Mouse (Mus musculus): ENCODE results near the gene Aars2. TPM values are rescaled to one million over a fixed set of nuclear protein-coding genes. Genes with fewer than 3 reads are reported as not detected.
A peak's percentile ranks its signal among the peaks of the same experiment; 100 is the strongest.

Aars2 gene
- polyA plus RNA-seq, 1 experiment from 2014 or later: 25.4 TPM

DNA sequence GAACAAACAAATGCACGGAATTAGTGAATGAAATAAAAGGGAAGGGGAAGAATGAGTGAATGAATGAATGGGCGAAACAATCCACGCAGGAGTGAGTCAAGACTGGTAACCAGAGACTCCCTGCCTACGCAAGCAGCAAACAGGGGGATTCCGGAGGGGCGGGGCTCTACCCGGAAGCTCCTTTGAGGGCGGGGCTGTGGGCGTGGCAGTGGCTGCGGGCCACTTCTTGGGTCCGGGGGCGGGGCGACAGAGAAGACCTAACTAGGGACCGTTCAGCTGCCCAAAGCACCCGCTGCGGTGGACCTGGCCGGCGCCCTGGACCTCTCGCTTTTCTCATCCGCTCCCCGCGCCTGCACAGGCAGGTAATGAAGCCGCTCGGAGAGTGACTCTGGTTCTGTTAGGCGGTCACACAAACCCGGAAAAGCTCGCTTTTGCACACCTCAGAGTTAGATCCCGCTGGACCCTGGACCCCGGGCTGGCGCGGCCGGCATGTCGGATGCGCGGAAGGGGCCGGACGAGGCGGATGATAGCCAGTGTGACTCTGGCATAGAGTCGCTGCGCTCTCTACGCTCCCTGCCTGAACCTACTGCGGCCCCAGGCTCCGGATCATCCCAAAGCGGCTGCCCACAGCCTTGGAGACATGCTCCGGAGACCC is 48.9 kb downstream of the Aars2 start, which contains the start of gene Nfkbie:
TSS of gene Nfkbie (plus strand) at position 252 of the 655 bp plus-strand sequence.
- Histone ChIP-seq H3K27ac (no peak within 1 kb of the TSS), H3K4me1 (peaks cover 26% of the 10 kb centered on the region), H3K4me3 (peak within 1 kb of the TSS; percentile 55), H3K27me3 (replicated peaks) (peaks cover 12% of the 10 kb centered on the region), H3K9ac (peak within 1 kb of the TSS; percentile 61), H3K9me3 (no peaks in the 10 kb centered on the region), H3K4me2 (replicated peaks) (peak within 1 kb of the TSS; percentile 96), H3K36me3 (no peaks in the 10 kb centered on the region)
- peak; percentile 72 for ATAC-seq (ENCODE audit: low FRiP score, low read depth)
- WGBS: under 1% methylated on average over 45 of the region's 45 CpGs

DNA sequence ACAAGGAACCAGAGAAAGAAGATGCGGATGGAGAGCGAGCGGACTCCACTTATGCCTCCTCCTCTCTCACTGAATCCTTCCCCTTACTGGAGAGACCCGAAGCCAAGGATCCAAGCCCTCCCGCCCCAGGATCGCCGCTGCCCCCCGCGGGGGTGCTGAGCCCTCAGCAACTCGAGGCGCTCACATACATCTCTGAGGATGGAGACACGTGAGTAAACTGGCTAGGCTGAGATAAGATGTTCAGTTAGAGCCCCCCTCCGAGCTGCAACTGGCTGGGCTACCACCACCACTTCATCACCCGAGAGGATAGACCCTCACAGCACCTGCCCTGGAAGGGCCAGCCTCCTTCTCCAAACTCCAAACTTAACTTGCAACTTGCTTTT is 49.5 kb downstream of the Aars2 start:
- H3K9me3 ChIP-seq: no peaks in the 10 kb centered on the region
- H3K4me1 ChIP-seq: peaks cover 24% of the 10 kb centered on the region
- ATAC-seq (ENCODE audit: low FRiP score, low read depth): no peak
- WGBS: 4% methylated on average over 14 of the region's 14 CpGs
- peak overlapping the region; percentile 96 for H3K4me2 ChIP-seq (replicated peaks)
- peak overlapping the region; percentile 55 for H3K4me3 ChIP-seq
- H3K9ac ChIP-seq: peak overlapping the region; percentile 61
- H3K27me3 ChIP-seq (replicated peaks): peaks cover 12% of the 10 kb centered on the region
- H3K27ac ChIP-seq: no peak overlapping the region
- H3K36me3 ChIP-seq: no peaks in the 10 kb centered on the region

DNA sequence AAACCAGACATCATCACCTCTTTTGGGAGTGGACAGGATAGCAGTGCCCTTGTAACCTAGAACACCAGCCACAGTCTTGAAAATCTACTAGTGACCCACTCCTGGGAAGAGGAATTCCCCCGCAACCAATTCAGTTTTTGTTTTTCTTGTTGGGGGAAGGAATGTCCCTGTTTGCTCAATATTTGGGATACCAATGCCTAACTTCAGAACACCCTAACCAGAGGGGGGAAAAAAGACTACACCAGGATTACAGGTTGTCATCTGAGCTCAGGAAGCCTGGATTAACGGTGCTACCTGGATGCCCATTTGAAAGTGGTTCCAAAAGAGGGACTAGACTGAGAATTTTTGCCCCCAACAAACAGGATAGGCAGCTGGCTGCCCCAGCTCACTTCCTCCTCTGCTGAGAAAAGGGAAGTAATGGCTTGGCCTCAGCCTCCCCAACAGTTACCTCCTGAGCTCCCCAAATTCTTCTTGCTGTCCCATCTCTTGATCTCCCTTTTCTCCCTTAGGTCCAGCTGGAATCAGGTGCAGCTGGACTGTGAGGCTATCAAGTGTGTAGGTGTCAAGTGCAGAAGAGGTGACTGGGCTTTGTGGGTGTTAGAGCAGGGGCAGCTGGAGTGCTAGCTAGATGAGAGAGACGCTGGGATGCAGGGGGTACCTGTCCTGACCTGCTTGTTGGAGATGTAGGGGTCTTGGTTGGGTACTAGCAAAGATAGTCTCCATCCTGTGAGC is 50.0 kb downstream of the Aars2 start:
- H3K9ac ChIP-seq: peak overlapping the region; percentile 61; the same call in 1 of the 2 replicates
- no peaks in the 10 kb centered on the region for H3K36me3 ChIP-seq
- peaks cover 20% of the 10 kb centered on the region for H3K4me1 ChIP-seq
- no peaks in the 10 kb centered on the region for H3K9me3 ChIP-seq
- H3K4me3 ChIP-seq: peak overlapping the region; percentile 55
- WGBS: 63% methylated on average over 3 of the region's 3 CpGs
- H3K27me3 ChIP-seq (replicated peaks): peaks cover 12% of the 10 kb centered on the region
- ATAC-seq (ENCODE audit: low FRiP score, low read depth): no peak
- H3K4me2 ChIP-seq (replicated peaks): peak overlapping the region; percentile 96
- no peak overlapping the region for H3K27ac ChIP-seq

DNA sequence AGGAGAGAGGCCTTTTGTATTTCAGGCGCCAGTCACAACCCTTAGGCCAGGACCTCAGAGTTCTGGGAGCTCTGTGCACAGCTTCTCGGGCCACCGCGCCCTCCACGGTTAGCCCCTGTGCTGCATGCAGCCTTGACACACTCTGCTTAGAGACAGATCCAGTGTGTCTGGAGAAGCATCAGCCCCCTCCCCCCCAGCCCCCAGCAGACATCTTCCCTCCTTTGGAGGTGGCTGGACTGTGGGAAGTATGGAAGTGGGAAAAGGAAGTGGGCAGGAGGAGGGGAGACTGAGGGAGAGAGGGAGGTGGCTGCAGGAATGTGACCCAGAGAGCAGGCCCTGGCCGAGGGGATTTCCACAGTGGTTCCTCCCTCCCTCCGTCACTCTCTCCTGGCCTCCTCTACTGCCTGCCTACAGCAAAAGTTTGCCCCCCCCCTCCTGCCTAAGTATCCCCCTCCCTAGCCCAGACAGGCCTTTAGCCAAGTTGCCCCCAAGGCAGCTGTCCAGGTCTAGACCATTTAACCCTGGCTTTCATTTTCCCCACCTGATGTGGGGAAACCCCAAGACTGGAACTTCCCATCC is 50.7 kb downstream of the Aars2 start:
- peaks cover 12% of the 10 kb centered on the region for H3K27me3 ChIP-seq (replicated peaks)
- no peaks in the 10 kb centered on the region for H3K36me3 ChIP-seq
- H3K27ac ChIP-seq: no peak overlapping the region
- 73% methylated on average over 7 of the region's 7 CpGs for WGBS
- 0 out of 2 replicates have a peak overlapping the region, but pooled peaks have one; percentile 21 for H3K9ac ChIP-seq
- H3K4me3 ChIP-seq: no peak overlapping the region
- peak overlapping the region; percentile 96; the same call in 1 of the 2 replicates for H3K4me2 ChIP-seq (replicated peaks)
- H3K9me3 ChIP-seq: no peaks in the 10 kb centered on the region
- H3K4me1 ChIP-seq: peaks cover 17% of the 10 kb centered on the region
- ATAC-seq (ENCODE audit: low FRiP score, low read depth): no peak

DNA sequence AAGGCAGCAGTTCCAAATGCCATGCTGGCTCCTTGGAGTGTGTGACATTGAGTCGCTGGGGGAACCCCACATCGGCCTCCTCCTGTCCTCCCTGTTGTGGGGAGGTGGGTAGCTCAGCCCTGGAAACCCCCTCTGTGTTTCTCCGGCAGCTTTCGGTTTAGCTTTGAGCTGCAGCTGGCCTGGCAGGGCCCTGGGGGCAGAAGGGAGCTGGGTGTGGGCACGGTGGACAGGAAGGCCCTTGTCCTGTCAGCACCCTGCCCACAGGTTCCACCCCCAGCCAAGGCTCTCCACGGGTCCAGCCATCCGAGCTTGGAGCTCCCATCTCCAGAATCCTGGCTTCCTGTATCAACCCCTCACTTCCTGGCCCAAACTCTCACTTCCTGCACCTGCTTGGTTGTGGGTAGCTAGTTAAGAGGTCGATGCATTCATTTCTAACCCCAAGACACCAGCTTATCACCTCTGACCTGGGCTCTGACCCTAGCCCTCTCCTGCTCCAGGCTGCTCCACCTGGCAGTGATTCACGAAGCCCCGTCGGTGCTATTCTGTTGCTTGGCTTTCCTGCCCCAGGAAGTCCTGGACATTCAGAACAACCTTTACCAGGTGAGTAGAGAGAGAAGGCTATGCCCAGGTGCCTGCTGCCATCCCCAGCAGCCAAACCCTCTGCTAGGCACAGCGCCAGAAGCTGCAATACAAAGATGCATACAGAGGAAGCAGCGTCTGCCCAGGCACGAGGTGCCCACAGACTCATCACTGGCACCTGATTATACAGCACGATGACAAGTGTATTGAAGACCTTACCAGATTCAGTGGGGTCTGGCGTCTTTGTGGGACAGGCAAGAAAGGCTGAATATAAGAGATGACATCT is 51.6 kb downstream of the Aars2 start:
- H3K27ac ChIP-seq: no peak overlapping the region
- no peak for ATAC-seq (ENCODE audit: low FRiP score, low read depth)
- H3K27me3 ChIP-seq (replicated peaks): peaks cover 12% of the 10 kb centered on the region
- H3K4me1 ChIP-seq: peaks cover 17% of the 10 kb centered on the region
- H3K36me3 ChIP-seq: no peaks in the 10 kb centered on the region
- no peak overlapping the region for H3K4me3 ChIP-seq
- WGBS: 77% methylated on average over 16 of the region's 16 CpGs
- no peak overlapping the region; the same call in 1 of the 2 replicates for H3K4me2 ChIP-seq (replicated peaks)
- no peaks in the 10 kb centered on the region for H3K9me3 ChIP-seq
- no peak overlapping the region for H3K9ac ChIP-seq

DNA sequence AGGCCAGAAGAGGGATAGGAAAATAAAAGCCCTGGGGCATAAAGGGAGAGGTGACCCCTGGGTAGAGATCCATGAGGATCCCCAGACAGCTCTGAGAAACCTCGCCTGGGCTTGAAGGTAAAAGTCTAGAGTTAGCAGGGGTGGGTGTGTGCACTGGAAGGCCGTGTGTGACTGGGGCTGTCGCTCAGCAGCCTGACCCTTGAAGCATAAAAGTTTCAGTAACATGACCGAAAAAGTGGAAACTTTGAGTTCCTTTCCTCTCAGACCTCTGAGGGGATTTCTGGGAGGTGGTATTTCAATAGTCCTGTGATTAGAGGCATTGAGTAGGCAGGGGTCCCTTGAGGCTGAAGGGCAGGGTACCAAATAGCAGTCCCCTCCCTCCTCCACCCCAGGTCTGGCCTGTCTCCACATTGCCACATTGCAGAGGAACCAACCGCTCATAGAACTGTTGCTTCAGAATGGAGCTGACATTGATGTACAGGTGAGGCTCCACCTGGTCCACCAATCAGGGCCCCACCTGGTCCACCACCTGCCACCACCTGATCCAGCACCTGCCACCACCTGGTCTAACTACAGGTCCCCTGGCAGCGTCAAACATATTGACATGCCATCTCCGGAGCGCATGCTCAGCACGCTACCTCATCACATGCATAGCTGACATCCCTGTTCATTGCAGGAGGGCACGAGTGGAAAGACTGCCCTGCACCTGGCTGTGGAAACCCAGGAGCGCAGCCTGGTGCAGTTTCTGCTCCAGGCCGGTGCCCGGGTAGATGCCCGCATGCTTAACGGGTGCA is 53.3 kb downstream of the Aars2 start:
- H3K9ac ChIP-seq: no peak overlapping the region
- WGBS: 88% methylated on average over 15 of the region's 15 CpGs
- H3K4me1 ChIP-seq: peaks cover 26% of the 10 kb centered on the region
- ATAC-seq (ENCODE audit: low FRiP score, low read depth): no peak
- no peak overlapping the region for H3K4me3 ChIP-seq
- H3K4me2 ChIP-seq (replicated peaks): no peak overlapping the region
- H3K27ac ChIP-seq: no peak overlapping the region
- H3K36me3 ChIP-seq: no peaks in the 10 kb centered on the region
- H3K27me3 ChIP-seq (replicated peaks): peaks cover 12% of the 10 kb centered on the region
- no peaks in the 10 kb centered on the region for H3K9me3 ChIP-seq

DNA sequence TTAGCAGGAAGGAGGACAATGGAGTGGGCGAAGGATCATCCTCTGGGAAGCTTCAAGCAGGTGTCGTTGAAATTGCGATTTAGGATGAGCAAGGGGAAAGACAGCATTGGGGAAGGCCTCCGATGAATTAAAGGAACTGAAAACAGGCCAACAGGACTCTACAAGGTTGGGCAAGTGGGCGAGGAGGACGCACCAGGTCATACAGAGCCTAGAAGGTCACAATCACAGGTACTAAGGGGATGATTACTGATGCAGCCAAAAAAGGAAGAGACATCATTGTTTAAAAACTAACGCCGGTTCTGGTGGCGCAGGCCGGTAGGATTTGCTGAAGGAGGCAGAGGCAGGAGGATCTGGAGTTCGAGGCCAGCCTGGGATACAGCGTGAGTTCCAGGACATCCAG is 56.6 kb downstream of the Aars2 start:
- Histone ChIP-seq H3K36me3 (peaks cover 27% of the 10 kb centered on the region), H3K27me3 (replicated peaks) (no peaks in the 10 kb centered on the region), H3K4me1 (peaks cover 25% of the 10 kb centered on the region), H3K27ac (no peak overlapping the region), H3K9ac (no peak overlapping the region), H3K4me2 (replicated peaks) (peak overlapping the region; percentile 95; the same call in 1 of the 2 replicates), H3K4me3 (no peak overlapping the region), H3K9me3 (no peaks in the 10 kb centered on the region)
- WGBS: 81% methylated on average over 12 of the region's 12 CpGs
- no peak for ATAC-seq (ENCODE audit: low FRiP score, low read depth)

DNA sequence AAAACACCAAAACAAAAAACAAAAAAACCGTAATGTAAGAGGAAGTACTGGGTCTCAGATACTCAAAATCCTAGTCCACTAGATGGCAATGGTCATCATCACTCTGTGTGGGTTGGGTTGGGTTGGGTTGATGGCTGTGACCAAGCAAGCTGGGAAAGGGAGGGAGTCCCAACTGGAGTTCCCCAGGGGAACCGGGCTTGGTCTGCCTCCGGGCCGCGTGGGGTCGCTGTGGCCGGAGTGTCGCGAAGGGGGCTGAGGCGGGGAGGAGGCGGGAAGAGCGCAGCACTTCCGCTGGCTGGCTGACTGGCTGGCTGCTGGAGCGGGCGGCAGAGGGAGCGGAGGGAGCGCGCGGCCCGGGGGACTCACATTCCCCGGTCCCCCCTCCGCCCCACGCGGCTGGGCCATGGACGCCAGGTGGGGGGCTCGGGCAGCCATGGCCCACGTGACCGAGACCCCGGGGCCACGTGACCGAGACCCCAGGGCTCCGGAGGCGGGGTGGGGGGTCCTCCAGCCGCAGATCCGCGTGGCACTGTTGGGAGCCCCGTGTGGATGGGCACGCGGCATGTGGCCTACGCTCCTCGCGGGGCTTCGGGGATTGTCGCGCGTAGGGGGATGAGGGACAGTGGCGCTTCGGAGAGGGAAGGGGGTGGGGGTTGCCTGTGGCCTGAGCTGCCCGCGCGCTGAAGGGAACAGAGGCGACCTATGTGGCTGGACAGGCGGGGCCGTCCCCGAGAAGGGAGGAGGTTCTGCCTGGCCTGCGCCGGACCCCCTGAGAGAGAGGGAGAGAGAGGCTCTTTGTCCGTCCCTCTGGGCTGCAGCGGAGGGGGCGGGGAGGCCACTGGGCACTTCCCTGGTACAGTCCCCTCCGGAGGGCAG is 57.3 kb downstream of the Aars2 start, which contains the start of gene Slc35b2:
TSS of gene Slc35b2 (plus strand) at position 220 of the 876 bp plus-strand sequence.
- no peaks in the 10 kb centered on the region for H3K9me3 ChIP-seq
- peak within 1 kb of the TSS; percentile 89 for H3K9ac ChIP-seq
- peaks cover 34% of the 10 kb centered on the region for H3K36me3 ChIP-seq
- H3K4me2 ChIP-seq (replicated peaks): peak within 1 kb of the TSS; percentile 95
- H3K27ac ChIP-seq: peak within 1 kb of the TSS; percentile 76
- H3K4me1 ChIP-seq: peaks cover 29% of the 10 kb centered on the region
- 1% methylated on average over 59 of the region's 61 CpGs for WGBS
- ATAC-seq (ENCODE audit: low FRiP score, low read depth): peak; percentile 88
- H3K4me3 ChIP-seq: peak within 1 kb of the TSS; percentile 79
- H3K27me3 ChIP-seq (replicated peaks): no peaks in the 10 kb centered on the region

DNA sequence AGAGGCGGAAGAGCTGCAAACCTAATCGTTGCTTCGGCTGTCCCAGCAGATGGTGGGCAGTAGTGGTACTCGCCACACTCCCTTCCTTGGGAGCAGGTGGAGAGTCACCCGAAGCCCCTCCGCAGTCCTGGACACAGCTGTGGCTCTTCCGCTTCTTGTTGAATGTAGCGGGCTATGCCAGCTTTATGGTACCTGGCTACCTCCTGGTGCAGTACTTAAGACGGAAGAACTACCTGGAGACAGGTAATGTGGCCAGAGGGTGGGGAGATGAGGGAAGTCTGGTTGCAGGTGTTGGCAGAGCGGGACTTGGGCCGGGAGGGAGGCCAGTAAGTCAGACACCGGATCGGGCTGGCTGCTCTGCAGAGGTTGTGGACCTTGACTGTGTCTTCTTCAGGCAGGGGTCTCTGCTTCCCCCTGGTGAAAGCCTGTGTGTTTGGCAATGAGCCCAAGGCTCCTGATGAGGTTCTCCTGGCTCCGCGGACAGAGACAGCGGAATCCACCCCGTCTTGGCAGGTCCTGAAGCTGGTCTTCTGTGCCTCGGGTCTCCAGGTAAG is 58.0 kb downstream of the Aars2 start:
- Histone ChIP-seq H3K4me3 (peak overlapping the region; percentile 79), H3K36me3 (peaks cover 41% of the 10 kb centered on the region), H3K9ac (peak overlapping the region; percentile 89), H3K4me1 (peaks cover 29% of the 10 kb centered on the region), H3K4me2 (replicated peaks) (peak overlapping the region; percentile 95), H3K27ac (peak overlapping the region; percentile 76; the same call in 1 of the 2 replicates), H3K27me3 (replicated peaks) (no peaks in the 10 kb centered on the region), H3K9me3 (no peaks in the 10 kb centered on the region)
- ATAC-seq (ENCODE audit: low FRiP score, low read depth): peak; percentile 15; the same call in 1 of the 2 replicates
- 14% methylated on average over 18 of the region's 18 CpGs for WGBS

DNA sequence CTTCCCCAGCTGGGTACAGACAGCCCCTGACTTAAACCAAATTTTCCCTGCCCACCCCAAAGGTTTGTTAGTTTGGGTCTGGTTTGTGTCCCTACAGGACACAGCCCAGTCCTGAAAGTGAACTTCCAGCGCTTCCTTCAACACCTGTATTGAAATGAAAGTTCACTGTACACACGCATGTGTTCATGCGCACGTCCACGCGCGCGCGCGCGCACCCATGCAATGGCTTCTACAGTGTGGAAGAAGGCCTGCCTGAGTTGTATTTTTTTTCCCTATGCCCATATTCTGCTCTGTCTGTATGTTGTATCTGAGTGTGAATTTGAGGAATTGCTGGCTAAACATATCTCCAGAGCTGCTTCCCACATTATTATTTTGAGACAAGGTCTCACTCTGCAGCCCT is 58.5 kb downstream of the Aars2 start:
- H3K27me3 ChIP-seq (replicated peaks): no peaks in the 10 kb centered on the region
- H3K36me3 ChIP-seq: peaks cover 46% of the 10 kb centered on the region
- no peak for ATAC-seq (ENCODE audit: low FRiP score, low read depth)
- peak overlapping the region; percentile 79 for H3K4me3 ChIP-seq
- H3K9me3 ChIP-seq: no peaks in the 10 kb centered on the region
- peak overlapping the region; percentile 89 for H3K9ac ChIP-seq
- H3K4me2 ChIP-seq (replicated peaks): peak overlapping the region; percentile 95
- peaks cover 34% of the 10 kb centered on the region for H3K4me1 ChIP-seq
- 97% methylated on average over 11 of the region's 11 CpGs for WGBS
- H3K27ac ChIP-seq: no peak overlapping the region

Data from neural tube, embryonic 12.5 days (tissue).